Mouse (Mus musculus) adrenal gland, postnatal 25 days (tissue): ENCODE data around the gene Gm49387. TPM values are rescaled to one million over a fixed set of nuclear protein-coding genes. Genes with fewer than 3 reads are reported as not detected.
"Not testable (repeated sequence)": the region's sequence is repeated elsewhere in the genome, so short reads cannot be mapped to it uniquely, and the experiment has no call there.

ENCODE experiments used
- DNase-seq: peaks from one replicate; pipeline ENCODE4 v3.0.0; 2021; ENCODE audit warnings: mixed read lengths
- total RNA-seq: library from RNA; stranded (reverse); gene quantifications from 2 replicates; pipeline ENCODE4 v1.2.3, GENCODE M21; 2021

Gm49387 gene
- total RNA-seq, 1 experiment from 2014 or later, result 1.2 TPM

- DNase-seq, result no peak
These were observed 10.0 kb downstream of the Gm49387 start for GRCm38 (mm10) chr14:31630677-31631076.

GRCm38 (mm10) chr14:31622748-31623147 lies 17.9 kb downstream of the Gm49387 start:
- no peak for DNase-seq

- DNase-seq, result no peak
These were observed 20.0 kb downstream of the Gm49387 start for GRCm38 (mm10) chr14:31620591-31621223.

DNA sequence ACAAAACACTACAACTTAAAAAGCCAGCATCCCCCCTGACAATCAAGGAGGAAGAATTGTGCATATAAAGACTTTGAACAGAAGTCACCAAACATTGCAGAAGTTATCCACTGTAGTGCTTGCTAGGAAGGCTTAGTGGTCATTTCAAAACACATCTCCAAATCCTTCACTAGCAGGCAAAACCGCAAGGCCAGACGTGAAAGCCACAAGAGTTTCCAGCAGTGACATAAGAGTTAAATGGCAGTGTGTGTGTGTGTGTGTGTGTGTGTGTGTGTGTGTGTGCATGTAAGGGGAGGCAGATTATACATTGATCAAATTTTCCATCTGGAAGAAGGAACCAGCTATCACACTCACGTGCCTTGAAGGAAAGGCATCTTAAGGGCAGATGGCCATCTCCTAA lies 22.7 kb downstream of the Gm49387 start:
- DNase-seq, result no peak

GRCm38 (mm10) chr14:31617204-31617603 lies 23.5 kb downstream of the Gm49387 start:
- no peak for DNase-seq

DNA sequence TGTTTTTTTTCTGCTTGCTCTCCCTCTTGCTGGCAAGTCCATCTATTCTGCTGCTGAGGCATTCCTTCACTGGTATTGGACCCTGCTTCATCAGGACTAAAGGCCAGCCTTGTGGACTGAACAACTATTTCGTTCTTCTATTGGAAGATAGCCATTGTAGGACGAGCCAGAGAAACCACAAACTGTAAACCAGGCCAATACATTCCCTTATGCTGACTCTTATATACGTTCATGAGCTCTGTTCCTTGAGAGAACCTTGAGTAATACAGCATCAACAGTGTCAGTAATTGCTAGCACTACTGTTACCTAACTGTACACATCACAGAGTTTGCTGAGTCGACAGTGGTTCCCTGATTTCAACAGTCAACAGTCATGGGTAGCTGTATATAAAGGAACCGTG lies 27.0 kb downstream of the Gm49387 start:
- DNase-seq, result no peak

GRCm38 (mm10) chr14:31611986-31612385 lies 28.7 kb downstream of the Gm49387 start:
- DNase-seq, result no peak

DNA sequence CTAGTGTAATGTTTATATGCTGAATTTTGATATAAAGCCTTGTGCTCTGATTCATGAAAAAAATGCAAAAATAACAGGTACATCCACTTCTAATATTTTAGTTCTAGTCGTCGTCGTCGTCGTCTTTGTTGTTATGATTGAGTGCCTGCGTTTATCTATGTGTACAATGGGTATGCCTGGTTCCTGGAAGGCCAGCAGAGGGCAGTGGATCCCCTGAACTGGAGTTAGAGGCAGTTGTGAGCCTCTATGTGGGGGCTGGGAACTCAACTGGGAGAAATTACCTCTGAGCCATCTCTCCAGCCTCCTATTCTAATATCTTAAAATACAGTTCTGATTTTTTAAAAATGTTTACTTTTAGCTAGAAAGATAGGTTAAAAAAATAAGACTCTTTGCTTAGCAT lies 35.2 kb downstream of the Gm49387 start:
- DNase-seq, result no peak

GRCm38 (mm10) chr14:31604916-31605315 lies 35.8 kb downstream of the Gm49387 start:
- DNase-seq, result no peak

DNA sequence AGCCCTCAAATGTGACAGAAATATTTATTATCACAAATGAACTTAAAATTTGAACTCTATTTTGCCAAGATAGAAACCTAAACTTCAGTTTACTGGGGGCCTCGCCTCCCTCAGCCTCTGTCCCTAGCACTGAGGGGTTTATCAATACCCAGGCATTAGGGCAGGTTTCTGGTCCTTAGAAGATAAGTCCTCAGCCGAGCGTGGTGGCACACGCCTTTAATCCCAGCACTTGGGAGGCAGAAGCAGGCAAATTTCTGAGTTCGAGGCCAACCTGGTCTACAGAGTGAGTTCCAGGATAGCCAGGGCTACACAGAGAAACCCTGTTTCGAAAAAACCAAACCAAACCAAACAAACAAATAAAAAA lies 38.1 kb downstream of the Gm49387 start:
- DNase-seq, result not testable (repeated sequence)

DNA sequence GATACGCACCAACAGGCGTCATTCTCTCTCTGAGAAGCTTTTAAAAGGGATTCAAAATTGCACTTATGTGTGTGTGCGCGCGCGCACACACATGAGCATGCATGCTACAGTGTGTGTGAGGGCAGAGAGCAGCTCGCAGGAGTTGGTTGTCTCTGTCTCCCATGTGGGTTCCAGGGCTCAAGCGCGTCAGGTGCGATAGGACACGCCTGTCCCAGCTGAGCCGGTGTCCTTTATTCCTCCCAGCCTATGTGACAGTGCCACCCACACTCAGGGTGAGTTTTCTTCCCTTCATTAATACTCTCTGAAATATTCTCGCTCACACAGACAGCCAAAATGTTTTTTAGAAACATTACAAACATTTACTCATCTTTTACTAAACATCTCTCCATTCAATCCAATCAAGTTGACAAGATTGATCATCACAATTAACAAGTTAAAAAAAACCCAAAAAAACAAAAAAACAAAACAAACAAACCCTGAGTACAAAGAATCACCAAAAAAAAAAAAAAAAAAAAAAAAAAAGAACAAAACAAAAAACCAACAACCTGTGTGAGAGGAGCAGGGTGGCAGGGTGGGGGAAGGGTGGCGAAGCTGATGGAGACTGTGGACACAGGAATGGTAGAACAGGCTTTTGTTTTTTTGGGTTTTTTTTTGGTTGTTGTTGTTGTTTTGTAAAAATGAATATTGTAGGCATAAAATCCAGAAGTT lies 38.6 kb downstream of the Gm49387 start:
- DNase-seq, result no peak

DNA sequence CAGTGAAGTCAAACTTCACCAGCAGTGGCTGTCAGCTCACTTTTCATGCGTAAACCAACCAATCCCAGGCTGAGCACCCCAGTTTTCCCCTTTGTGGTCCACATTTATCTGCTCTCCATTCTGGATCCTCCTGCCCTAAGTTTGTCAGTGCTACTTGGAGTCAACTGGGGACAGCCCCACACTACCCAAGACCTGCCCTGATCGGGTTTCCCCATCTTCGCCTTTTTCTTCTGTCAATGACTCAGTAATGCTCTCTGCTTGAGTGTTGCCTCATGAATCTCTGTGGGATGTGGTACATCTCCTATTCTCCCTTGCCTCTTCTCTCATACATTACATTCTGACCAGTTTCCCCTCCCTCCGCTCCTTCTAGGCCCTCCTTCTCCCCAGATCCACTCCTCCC lies 43.2 kb downstream of the Gm49387 start:
- no peak for DNase-seq

- no peak for DNase-seq
These were observed 44.3 kb downstream of the Gm49387 start for GRCm38 (mm10) chr14:31596408-31596807.

DNA sequence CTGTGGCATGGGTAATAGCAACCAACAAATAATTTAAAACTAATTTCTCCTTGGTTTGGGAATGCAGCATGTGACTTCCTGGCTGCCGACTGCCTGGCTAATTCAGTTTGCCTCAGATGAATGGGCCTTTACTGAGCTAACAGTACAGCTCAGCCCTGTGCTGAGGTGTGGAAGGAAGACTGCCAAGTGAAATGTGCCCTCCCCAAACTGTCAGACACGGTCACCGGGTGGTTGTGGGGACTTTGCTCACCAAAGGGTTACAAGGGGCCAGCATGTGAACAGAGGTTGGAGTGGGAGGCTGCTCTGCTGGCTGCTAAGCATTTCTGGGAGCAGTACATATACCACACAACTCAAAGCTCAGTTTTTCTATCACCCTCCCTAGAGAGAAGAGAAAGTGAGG lies 46.0 kb downstream of the Gm49387 start:
- no peak for DNase-seq

DNA sequence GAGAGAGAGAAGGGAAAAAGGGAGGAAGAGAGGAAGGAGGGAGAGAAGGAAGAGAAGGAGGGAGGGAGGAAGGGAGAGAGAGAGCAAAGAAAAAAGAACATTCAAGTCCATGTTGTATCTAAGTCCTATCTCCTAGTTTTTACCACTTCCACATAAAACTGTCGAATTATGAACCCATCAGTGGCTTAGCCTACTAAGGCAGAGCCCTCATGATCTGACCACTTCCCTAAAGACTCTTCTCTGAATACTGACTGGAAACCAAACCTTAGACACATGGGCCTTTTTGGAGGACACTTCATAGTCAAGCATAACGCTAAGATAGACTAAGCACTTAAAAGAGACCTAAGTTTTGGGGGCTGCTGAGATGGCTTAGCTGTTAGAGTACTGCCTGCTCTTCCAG lies 47.6 kb downstream of the Gm49387 start:
- DNase-seq, result no peak

DNA sequence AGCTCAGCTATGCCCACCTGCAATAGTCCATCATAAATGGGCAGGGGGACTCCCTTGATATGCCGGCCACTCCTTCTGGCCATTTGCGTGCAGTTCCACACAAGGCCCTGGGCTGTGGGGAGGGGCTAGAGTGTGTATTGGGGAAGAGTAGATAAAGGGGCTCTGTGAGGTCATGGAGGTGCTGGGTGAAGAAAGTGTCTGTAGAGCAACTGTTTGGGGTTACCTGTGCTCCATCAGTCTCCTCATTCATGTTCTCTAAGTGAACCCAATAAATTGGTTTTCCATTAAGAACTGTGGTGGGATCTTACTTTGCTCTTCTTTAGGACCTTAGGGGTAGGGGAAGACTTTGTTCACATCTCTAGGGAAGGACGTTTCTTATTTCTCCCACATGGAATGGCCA lies 49.4 kb downstream of the Gm49387 start, which contains the start of gene Colq:
Colq (minus strand) TSS at position 101 of the 400 bp plus-strand sequence.
- no peak for DNase-seq

DNA sequence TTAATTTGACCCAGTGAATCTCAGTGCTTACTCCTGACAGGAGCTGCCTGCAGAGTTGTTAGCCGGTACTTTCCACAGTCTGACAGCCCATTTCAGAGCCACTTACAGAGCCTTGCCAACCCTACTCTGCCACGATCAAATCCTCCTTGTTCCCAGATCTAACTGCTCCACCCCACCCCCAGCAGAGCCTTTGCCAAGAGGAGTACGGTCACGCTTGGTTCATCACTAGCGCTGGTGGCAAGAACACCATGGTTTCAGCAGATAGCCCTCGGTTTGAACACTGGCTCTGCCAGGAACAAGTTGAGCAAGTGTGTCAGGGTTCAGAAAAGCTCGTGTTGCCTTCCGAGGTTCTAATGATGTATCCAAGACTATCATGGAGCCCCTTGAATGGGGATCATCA lies 54.2 kb downstream of the Gm49387 start:
- no peak for DNase-seq

DNA sequence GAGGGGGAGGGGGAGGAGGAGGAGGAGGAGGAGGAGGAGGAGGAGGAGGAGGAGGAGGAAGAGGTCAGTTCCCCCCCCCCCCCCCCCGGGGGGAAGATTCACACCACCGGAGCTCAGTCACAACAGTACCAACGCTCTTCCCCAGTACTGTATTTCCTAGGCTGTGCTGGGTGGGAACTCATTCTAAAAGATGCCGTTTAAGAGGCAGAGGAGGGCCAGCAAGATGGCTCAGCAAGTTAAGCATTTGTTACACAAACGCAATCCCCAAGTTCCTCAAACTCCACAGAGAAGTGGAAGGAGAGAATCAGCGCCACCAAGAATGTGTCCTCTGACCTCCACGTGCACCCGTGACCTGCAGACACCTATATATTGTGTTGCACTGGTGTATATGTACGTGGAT lies 57.6 kb downstream of the Gm49387 start:
- DNase-seq, result no peak

GRCm38 (mm10) chr14:31577966-31578735 lies 62.5 kb downstream of the Gm49387 start:
- DNase-seq, result no peak

DNA sequence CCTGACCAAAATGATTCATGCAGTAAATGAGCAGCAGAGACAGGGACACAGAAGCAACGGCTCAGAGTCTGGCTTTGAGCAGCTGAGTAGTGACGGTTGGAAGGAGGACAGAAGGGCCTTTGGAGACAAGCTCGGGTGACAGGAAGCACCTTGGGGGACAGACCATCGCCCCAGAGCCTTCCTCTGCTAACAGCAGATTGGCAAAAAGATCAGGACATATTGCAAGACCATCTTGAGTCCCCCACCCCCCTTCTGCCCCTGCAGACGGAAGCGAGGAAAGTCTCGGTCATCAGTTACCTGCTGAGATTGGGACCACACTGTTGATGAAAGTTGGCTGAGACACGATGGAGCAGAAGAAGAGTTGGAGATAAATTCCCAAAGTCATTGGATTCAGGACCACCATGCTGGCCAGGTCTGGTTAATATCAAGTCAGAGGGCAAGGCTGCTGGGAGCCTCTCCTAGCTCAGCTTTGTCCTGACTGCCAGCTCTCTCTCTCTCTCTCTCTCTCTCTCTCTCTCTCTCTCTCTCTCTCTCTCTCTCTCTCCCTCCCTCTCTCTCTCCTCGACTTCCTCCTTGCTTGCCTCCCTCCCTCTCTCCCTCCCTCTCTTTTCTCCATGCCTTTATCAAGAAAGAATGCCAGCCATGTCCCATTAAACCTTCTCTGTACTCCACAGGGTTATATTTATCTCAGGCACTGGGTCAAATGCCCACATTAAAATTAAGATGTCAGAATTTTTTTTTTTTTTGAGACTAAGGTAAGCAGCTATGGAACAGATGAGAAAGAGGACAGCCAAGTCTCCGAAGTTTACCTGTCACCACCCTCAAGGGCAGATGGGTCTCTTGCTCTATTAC lies 63.6 kb downstream of the Gm49387 start:
- DNase-seq, result no peak

GRCm38 (mm10) chr14:31575866-31576265 lies 64.8 kb downstream of the Gm49387 start:
- DNase-seq, result no peak

GRCm38 (mm10) chr14:31574903-31575665 lies 65.6 kb downstream of the Gm49387 start:
- no peak for DNase-seq
